Mouse (Mus musculus): Measurements from ENCODE around the gene Prl2b1.
A peak's percentile ranks its signal among the peaks of the same experiment; 100 is the strongest.

Prl2b1 gene

DNA sequence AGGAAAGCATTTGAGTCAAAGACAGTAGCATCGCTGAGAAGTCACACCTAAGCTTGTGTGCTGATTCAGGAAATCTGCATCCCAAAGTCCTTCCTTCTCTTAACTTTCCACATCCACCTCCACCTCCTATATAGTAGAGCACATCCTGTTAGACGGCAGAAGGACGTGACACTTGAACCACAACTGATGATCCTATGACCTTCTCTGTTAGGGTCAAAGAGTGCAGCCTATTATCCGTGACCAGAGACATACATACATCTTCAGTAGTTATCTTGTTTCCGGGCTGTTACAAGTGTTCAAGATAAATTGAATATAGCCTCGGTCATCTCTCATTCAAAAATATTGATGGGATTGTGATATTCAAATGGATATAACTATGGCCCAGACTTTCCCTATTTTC is at the start of gene Prl2b1:
Gene Prl2b1 (minus strand): TSS at position 101 of the 400 bp plus-strand sequence.
- DNase-seq, result no peak

DNA sequence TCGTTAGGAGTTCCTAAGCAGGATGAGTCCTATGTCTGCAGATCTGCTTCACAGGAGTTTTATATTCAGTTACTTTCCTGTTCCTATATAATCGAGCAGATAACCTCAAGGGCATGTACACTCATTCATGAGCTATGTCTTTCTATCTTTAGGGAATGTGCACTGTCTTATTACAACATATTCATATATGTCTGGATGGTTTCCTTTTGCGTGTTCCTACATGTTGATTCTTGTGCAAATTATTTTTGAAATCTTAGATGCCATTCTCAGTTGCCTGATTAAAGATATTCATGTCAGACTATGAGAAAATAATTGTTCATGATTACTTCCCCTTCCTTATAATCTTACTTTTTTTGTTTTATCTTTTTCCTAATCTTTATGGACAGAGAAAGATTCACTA is 47.9 kb upstream of the Prl2b1 start, which contains the start of gene Prl8a6:
Gene Prl8a6 (minus strand): TSS at position 101 of the 400 bp plus-strand sequence.
- no peak for DNase-seq

DNA sequence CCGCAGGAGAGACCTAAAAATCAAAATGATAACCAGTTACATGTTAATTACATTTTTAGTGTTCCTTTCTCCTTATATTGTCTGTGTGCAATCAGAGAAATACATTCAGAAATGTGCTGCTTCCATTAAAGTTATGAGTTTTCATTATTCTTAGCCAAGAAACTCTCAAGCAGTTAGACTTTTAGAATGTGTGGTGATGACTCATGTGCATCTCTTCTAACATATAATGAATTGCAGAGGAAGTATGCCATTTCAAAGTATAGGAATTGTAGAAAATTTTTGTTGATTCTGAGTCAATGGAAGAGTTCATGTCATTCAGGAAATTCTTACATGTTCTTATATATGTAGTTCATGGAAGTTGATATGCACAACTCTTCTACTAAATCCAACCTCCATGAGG is 42.5 kb upstream of the Prl2b1 start:
- DNase-seq, result no peak

DNA sequence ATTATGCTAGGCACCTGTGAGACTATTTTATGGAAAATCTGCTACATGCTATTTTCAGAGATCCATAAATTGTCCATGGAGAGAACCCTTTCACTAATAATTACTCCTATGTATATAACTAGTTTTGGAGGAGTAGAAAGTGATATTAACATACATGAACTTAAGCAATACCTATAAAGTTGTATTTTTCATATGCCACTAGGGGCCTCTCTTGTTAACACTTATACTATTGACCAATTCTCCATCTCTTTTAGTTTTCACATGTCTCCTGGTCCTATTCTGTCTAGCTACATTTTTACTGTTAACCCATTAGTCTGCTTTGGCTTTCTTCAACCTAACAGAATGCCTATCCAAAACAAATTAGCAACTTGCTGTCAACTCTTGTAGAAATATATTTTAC is 23.0 kb upstream of the Prl2b1 start:
- no peak for DNase-seq

DNA sequence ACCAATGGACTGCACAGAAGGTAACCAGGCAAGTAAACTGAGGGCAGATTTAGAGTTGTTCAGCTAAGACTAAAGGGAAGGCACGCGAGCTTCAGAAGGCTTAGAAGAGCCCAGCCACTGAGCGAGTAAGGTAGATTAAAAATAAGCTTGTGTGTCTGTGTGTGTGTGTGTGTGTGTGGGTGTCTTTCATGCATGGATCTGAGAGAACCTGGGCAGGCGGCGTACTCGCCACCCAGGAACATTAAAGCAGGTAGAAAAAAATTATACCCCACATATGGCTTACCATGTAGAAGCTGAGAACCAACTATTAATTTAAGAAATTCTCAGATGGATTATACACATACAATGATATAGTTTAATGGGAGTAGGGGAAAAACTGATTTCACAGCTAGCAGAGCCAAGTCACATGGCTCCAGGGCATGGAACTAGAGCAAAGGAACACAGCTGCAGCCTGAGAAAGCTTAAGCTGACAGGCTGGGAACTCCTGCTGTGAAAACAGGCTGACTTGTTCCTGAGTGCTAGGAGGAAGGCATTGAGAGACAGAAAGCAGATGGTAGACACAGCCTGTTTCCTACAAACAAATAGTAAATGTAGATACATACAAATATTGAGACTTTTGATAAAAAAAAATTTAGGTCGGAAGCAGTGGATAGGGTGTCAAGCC is 8.5 kb upstream of the Prl2b1 start:
- DNase-seq, result peak; percentile 30

DNA sequence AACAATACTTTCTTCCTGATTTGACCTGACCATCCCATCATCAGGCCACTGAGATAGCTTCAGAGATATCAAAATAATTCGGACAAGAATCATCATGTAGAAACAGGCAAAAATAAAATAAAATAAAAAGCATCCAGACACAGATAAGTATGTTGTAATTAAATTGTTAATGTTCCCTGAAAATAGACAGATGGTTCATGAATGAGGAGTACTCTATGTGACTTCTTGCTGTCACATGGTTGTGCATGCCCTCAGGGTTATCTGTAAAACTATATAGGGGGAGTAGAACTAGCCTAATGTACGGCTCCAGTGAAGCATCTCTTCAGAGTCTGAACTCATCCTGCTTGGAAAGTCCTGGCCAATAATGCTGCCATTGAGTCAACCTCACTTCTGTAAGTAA is 45.3 kb downstream of the Prl2b1 start, which contains the start of gene Prl8a2:
Gene Prl8a2 (plus strand): TSS at position 301 of the 400 bp plus-strand sequence.
- DNase-seq, result no peak

DNA sequence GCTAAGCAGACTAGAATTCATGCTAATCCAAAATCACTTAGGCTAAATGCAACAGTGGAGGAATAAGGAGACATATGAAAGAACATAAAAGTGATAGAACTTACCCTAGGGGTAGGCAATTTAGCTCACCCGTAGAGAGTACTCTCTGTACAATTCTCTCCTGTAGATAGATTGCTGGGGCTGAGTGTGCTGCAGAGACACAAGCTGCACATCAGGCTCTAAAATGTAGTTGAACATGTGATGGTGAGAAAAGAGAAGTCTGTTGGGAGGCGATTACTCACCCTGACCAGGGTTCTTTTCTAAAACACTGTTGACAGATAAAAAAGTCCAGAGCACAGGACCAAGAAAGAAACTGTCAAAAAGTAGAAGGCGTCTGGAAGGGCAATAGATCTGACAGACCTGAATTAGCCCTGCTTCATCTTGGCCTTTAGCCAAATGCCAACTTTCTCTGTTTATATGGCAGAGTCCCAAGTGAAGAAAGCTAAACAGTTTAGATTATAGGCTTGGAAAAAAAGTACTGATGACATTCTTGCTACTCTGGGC is 47.8 kb downstream of the Prl2b1 start:
- DNase-seq, result no peak

DNA sequence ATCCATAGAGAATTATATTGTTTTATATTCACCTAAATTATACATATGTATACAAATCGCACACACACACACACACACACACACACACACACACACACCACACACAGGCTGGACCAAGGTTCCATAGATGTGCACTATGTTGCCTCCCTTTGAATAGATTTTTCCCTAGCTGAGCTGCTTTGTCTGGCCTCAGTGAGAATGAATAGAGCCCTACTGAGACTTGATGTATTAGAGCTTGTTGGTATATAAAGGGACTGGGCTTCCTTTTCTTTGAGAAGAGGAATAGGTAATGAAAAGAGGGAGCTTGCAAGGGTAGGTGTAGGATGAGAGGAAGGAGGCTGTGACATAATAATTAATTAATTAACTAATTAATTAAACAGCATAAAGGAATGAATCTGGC is 55.7 kb downstream of the Prl2b1 start:
- no peak for DNase-seq
